Comparison of ENCODE assay signal across 15 mouse cellular contexts in genomic region chr7:66116906-66117482, GRCm38 (mm10). TPM values are rescaled to one million over a fixed set of nuclear protein-coding genes. Genes with fewer than 3 reads are reported as not detected.
DNase-seq lines count a peak whose midpoint lies in the region; ATAC-seq and TF ChIP-seq lines count a peak whose summit lies in the region.
"Had no signal": no experiment of that assay in that cellular context is flagged by ENCODE, and none has a peak within 500 bp of the region (broad histone marks: within the 10 kb centered on the region; RNA-seq: fewer than 3 reads in every experiment).

No protein-coding gene starts in this region.

- no peak for TF ChIP-seq POLR2A in thymus, adult 2 months (IDR thresholded peaks at IDR 0.05; ENCODE audit: control insufficient read depth, extremely low read depth, insufficient read depth, low read length, poor library complexity)
- no peak for TF ChIP-seq POLR2A in olfactory bulb, adult 2 months (IDR thresholded peaks at IDR 0.05; ENCODE audit: insufficient read depth, low read depth, low read length)

- no peak overlapping the region for H3K4me3 ChIP-seq in heart, embryonic 14.5 days (ENCODE audit: control insufficient read depth in 1 of 2, insufficient read depth in 1 of 2, low read depth in 1 of 2, low read length in 2 of 2)
- no peak overlapping the region for H3K4me3 ChIP-seq in thymus, adult 2 months (ENCODE audit: control insufficient read depth, insufficient read depth, low read length)
- no peak overlapping the region for H3K4me3 ChIP-seq in lung, embryonic 16.5 days (ENCODE audit: low read length)
- H3K4me3 ChIP-seq in olfactory bulb, adult 2 months (ENCODE audit: insufficient read depth, low read depth, low read length) = no peak overlapping the region
- H3K4me3 ChIP-seq: embryonic facial prominence, embryonic 12.5 days; hindbrain, embryonic 12.5 days; neural tube, embryonic 12.5 days had no signal

- 0 out of 2 replicates have a peak overlapping the region, but pooled peaks have one; percentile 0 for H3K4me2 ChIP-seq in heart, embryonic 14.5 days (ENCODE audit: low read length)
- no peak overlapping the region for H3K4me2 ChIP-seq in lung, embryonic 16.5 days (ENCODE audit: low read depth, low read length)
- H3K4me2 ChIP-seq: embryonic facial prominence, embryonic 12.5 days; hindbrain, embryonic 12.5 days; neural tube, embryonic 12.5 days had no signal

- no peak for TF ChIP-seq CTCF in thymus, adult 2 months (IDR thresholded peaks at IDR 0.05; ENCODE audit: borderline replicate concordance, control insufficient read depth, extremely low read depth, insufficient read depth, low read length, poor library complexity)
- no peak for TF ChIP-seq CTCF in olfactory bulb, adult 2 months (IDR thresholded peaks at IDR 0.05; ENCODE audit: insufficient read depth, low read depth, low read length)

- DNase-seq in heart, postnatal 14 days = no peak
- DNase-seq in thymus, postnatal 14 days = peak; percentile 26
- DNase-seq in thymus, adult 2 months = no peak
- no peak for DNase-seq in right cerebral cortex, postnatal 36 days (ENCODE audit: low spot score in 2 of 2)
- DNase-seq in retina, embryonic 14.5 days (ENCODE audit: low spot score) = no peak
- DNase-seq: adrenal gland, adult 8-10 months; gastrocnemius, postnatal 10 days; kidney, adult 11 months; kidney, postnatal 4 days had no signal

- ATAC-seq in heart, embryonic 14.5 days (ENCODE audit: insufficient number of reproducible peaks, insufficient read depth, low FRiP score, low read depth) = no peak
- ATAC-seq in lung, embryonic 16.5 days (ENCODE audit: low read depth) = peak; percentile 89

- no peaks in the 10 kb centered on the region for H3K9me3 ChIP-seq in heart, embryonic 14.5 days (ENCODE audit: control insufficient read depth, low read length)
- H3K9me3 ChIP-seq in lung, embryonic 16.5 days (ENCODE audit: control insufficient read depth, low read length) = no peaks in the 10 kb centered on the region
- H3K9me3 ChIP-seq: embryonic facial prominence, embryonic 12.5 days; hindbrain, embryonic 12.5 days; neural tube, embryonic 12.5 days had no signal

- H3K36me3 ChIP-seq in heart, embryonic 14.5 days (ENCODE audit: control insufficient read depth, insufficient read depth, low read length) = peaks cover 8% of the 10 kb centered on the region; the same call in 1 of the 2 replicates
- no peaks in the 10 kb centered on the region for H3K36me3 ChIP-seq in thymus, adult 2 months (ENCODE audit: control insufficient read depth, insufficient read depth, low read length)
- peaks cover 4% of the 10 kb centered on the region; the same call in 1 of the 2 replicates for H3K36me3 ChIP-seq in lung, embryonic 16.5 days (ENCODE audit: control insufficient read depth, insufficient read depth, low read length)
- H3K36me3 ChIP-seq: neural tube, embryonic 12.5 days had no signal

- intact Hi-C loops in heart, postnatal 14 days (cut with DNase I) = no loop called here

- H3K27me3 ChIP-seq in heart, embryonic 14.5 days (ENCODE audit: control insufficient read depth, insufficient read depth, low read length) = no peaks in the 10 kb centered on the region
- H3K27me3 ChIP-seq in thymus, adult 2 months (ENCODE audit: control insufficient read depth, insufficient read depth, low read length) = no peaks in the 10 kb centered on the region
- H3K27me3 ChIP-seq in lung, embryonic 16.5 days (ENCODE audit: control insufficient read depth, insufficient read depth, low read depth, low read length) = no peaks in the 10 kb centered on the region
- H3K27me3 ChIP-seq: embryonic facial prominence, embryonic 12.5 days; hindbrain, embryonic 12.5 days; neural tube, embryonic 12.5 days had no signal

- WGBS in heart, embryonic 14.5 days = 41% methylated on average over 8 of the region's 8 CpGs
- 46% methylated on average over 8 of the region's 8 CpGs for WGBS in thymus, adult 2 months
- WGBS in lung, embryonic 16.5 days = 51% methylated on average over 8 of the region's 8 CpGs
- 79% methylated on average over 8 of the region's 8 CpGs for WGBS in olfactory bulb, adult 2 months

- H3K27ac ChIP-seq in heart, embryonic 14.5 days (replicated peaks in 1 of 2; ENCODE audit: control insufficient read depth in 1 of 2, insufficient read depth in 1 of 2, low read depth in 2 of 2, low read length in 2 of 2) = no peak overlapping the region
- H3K27ac ChIP-seq in thymus, adult 2 months (ENCODE audit: control insufficient read depth, insufficient read depth, low read length) = no peak overlapping the region
- H3K27ac ChIP-seq in lung, embryonic 16.5 days (ENCODE audit: low read length) = peak overlapping the region; percentile 40; the same call in 1 of the 2 replicates
- 0 out of 2 replicates have a peak overlapping the region, but pooled peaks have one; percentile 20 for H3K27ac ChIP-seq in olfactory bulb, adult 2 months (ENCODE audit: insufficient read depth, low read depth, low read length)
- H3K27ac ChIP-seq: embryonic facial prominence, embryonic 12.5 days; hindbrain, embryonic 12.5 days; neural tube, embryonic 12.5 days had no signal

- peaks cover 22 to 62% of the 10 kb centered on the region in 2 experiments for H3K4me1 ChIP-seq in heart, embryonic 14.5 days (ENCODE audit: control insufficient read depth in 2 of 2, insufficient read depth in 2 of 2, low read length in 2 of 2)
- H3K4me1 ChIP-seq in thymus, adult 2 months (replicated peaks; ENCODE audit: control insufficient read depth, insufficient read depth, low read length) = peaks cover 29% of the 10 kb centered on the region
- H3K4me1 ChIP-seq in lung, embryonic 16.5 days (replicated peaks; ENCODE audit: control insufficient read depth, insufficient read depth, low read length) = peaks cover 52% of the 10 kb centered on the region
- peaks cover 22% of the 10 kb centered on the region for H3K4me1 ChIP-seq in olfactory bulb, adult 2 months (ENCODE audit: control insufficient read depth, insufficient read depth, low read length)

- H3K9ac ChIP-seq in heart, embryonic 14.5 days (ENCODE audit: low read length) = no peak overlapping the region
- 0 out of 2 replicates have a peak overlapping the region, but pooled peaks have one; percentile 13 for H3K9ac ChIP-seq in lung, embryonic 16.5 days (ENCODE audit: low read length)
- H3K9ac ChIP-seq: embryonic facial prominence, embryonic 12.5 days; hindbrain, embryonic 12.5 days; neural tube, embryonic 12.5 days had no signal

RNA-seq across cellular contexts. Expression of gene Chsy1, which starts 7.7 kb away (rescaled TPM):
- 23.4 and 24.0 TPM in 2 replicates for polyA plus RNA-seq in heart, embryonic 14.5 days (2014; fragmentation: Nextera tagmentation; extraction: Ambion mirVana)
- 10 to 100 TPM; 20.2 to 21.5 TPM for total RNA-seq in heart, postnatal 14 days (2021)
- polyA plus RNA-seq in thymus, adult 2 months (2012; rRNA removed) = 6.6 and 8.3 TPM in 2 replicates
- polyA plus RNA-seq in lung, embryonic 16.5 days (2015; fragmentation: Nextera tagmentation; extraction: Ambion mirVana) = 17.1 and 17.7 TPM in 2 replicates
- polyA plus RNA-seq in olfactory bulb, adult 2 months (2012; ENCODE audit: insufficient read depth, insufficient read length, low replicate concordance, missing spikeins) = not detected in 2 replicates

RNA-seq across cellular contexts. Expression of gene Selenos, which starts 37.5 kb away (rescaled TPM):
- polyA plus RNA-seq in heart, embryonic 14.5 days (2014; fragmentation: Nextera tagmentation; extraction: Ambion mirVana) = 63.1 and 66.7 TPM in 2 replicates
- total RNA-seq in heart, postnatal 14 days (2021) = 10 to 100 TPM; 28.4 to 29.6 TPM
- 62.3 and 72.5 TPM in 2 replicates for polyA plus RNA-seq in thymus, adult 2 months (2012; rRNA removed)
- polyA plus RNA-seq in lung, embryonic 16.5 days (2015; fragmentation: Nextera tagmentation; extraction: Ambion mirVana) = 122 and 123 TPM in 2 replicates
- polyA plus RNA-seq in olfactory bulb, adult 2 months (2012; ENCODE audit: insufficient read depth, insufficient read length, low replicate concordance, missing spikeins) = not detected in 2 replicates

RNA-seq across cellular contexts. Expression of gene Snrpa1, which starts 58.2 kb away (rescaled TPM):
- polyA plus RNA-seq in heart, embryonic 14.5 days (2014; fragmentation: Nextera tagmentation; extraction: Ambion mirVana) = 90.0 and 93.5 TPM in 2 replicates
- total RNA-seq in heart, postnatal 14 days (2021) = 10 to 100 TPM; 19.1 to 21.1 TPM
- polyA plus RNA-seq in thymus, adult 2 months (2012; rRNA removed) = 20.3 and 20.4 TPM in 2 replicates
- 153 and 155 TPM in 2 replicates for polyA plus RNA-seq in lung, embryonic 16.5 days (2015; fragmentation: Nextera tagmentation; extraction: Ambion mirVana)
- polyA plus RNA-seq in olfactory bulb, adult 2 months (2012; ENCODE audit: insufficient read depth, insufficient read length, low replicate concordance, missing spikeins) = not detected in 2 replicates

Comparison
In these comparisons a context has a peak if more than half of its experiments do, and no peak if none do; other contexts are left out.
1. H3K27ac ChIP-seq: peak in lung, embryonic 16.5 days (single experiment) and olfactory bulb, adult 2 months (single experiment); none in heart, embryonic 14.5 days (0 of 2) and thymus, adult 2 months (single experiment).
2. RNA of gene Snrpa1, which starts 58.2 kb away (polyA plus RNA-seq): 153 to 155 TPM in lung, embryonic 16.5 days, 90.0 to 93.5 TPM in heart, embryonic 14.5 days and 20.3 to 20.4 TPM in thymus, adult 2 months; not detected in olfactory bulb, adult 2 months; every median in the first group is over 10 times any median in the second.